Mouse (Mus musculus) lung, adult 2 months (tissue): ENCODE data around the gene Zdhhc18.

ENCODE experiments used
- CTCF ChIP-seq: fragments of 200-500 bp; IDR thresholded peaks from 2 replicates; pipeline ENCODE4 v1.5.1; 2011; ENCODE audit warnings: mild to moderate bottlenecking, low read length, control low read depth; ENCODE audit not compliant: insufficient read depth
- POLR2A ChIP-seq: fragments of 200-500 bp; IDR thresholded peaks from 2 replicates; pipeline ENCODE4 v1.6.1; 2011; ENCODE audit warnings: low read depth, mild to moderate bottlenecking, control low read depth, low read length, borderline replicate concordance; ENCODE audit errors: extremely low read depth

DNA sequence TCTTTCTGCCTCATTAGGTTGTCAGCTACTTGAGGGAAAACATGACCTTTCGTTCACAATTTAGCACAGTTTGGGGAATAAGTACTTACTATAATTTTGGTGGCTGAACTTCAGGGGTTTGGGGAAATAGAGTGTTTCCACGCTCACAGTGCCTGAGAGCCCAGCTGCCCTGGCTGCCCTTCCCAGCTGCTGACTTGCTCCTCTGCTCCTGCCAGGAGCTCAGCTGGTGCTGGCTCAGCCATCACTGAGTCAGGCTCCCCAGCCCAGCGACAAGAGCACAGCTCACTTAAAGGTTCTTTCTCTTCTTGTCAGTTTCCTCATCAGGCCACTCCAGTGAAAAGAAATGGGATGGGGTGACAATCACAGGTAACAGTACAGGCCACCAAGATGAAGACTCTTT lies 18.6 kb upstream of the Zdhhc18 start:
- no peak for TF ChIP-seq CTCF
- TF ChIP-seq POLR2A, result no peak
